Mouse (Mus musculus) urinary bladder, postnatal 10 days (tissue): ENCODE data around the gene Pxmp4.
A peak's percentile ranks its signal among the peaks of the same experiment; 100 is the strongest.

Experiments
- DNase-seq: peaks from one replicate; pipeline ENCODE4 v3.0.0; 2022; ENCODE audit warnings: low spot score

Gene Pxmp4

GRCm38 (mm10) chr2:154613118-154614115, 9.9 kb upstream of the Pxmp4 start, which contains the start of the genes Zfp341 and 4930519P11Rik:
Gene Zfp341, plus strand, starts transcription at chr2:154613297.
Gene 4930519P11Rik, minus strand, starts transcription at chr2:154613437.
- peak; percentile 52 for DNase-seq

- no peak for DNase-seq
Measured at GRCm38 (mm10) chr2:154609050-154609767, 5.7 kb upstream of the Pxmp4 start.

- DNase-seq, result no peak
Measured at GRCm38 (mm10) chr2:154606965-154607364, 3.5 kb upstream of the Pxmp4 start.

GRCm38 (mm10) chr2:154604156-154604555, 648 bp upstream of the Pxmp4 start:
- no peak for DNase-seq

GRCm38 (mm10) chr2:154603007-154603637, 386 bp downstream of the Pxmp4 start:
- DNase-seq, result no peak

- no peak for DNase-seq
Measured at GRCm38 (mm10) chr2:154601324-154601723, 2.2 kb downstream of the Pxmp4 start.

- no peak for DNase-seq
Measured at GRCm38 (mm10) chr2:154600586-154600985, 2.9 kb downstream of the Pxmp4 start.

GRCm38 (mm10) chr2:154597399-154597798, 6.1 kb downstream of the Pxmp4 start:
- no peak for DNase-seq

- DNase-seq, result no peak
Measured at GRCm38 (mm10) chr2:154595775-154596174, 7.7 kb downstream of the Pxmp4 start.

- no peak for DNase-seq
Measured at GRCm38 (mm10) chr2:154593025-154593424, 10.5 kb downstream of the Pxmp4 start.

GRCm38 (mm10) chr2:154591239-154591638, 12.3 kb downstream of the Pxmp4 start:
- DNase-seq, result no peak

- DNase-seq, result no peak
Measured at GRCm38 (mm10) chr2:154589051-154589450, 14.5 kb downstream of the Pxmp4 start.

- DNase-seq, result no peak
Measured at GRCm38 (mm10) chr2:154586405-154586804, 17.1 kb downstream of the Pxmp4 start.

GRCm38 (mm10) chr2:154584931-154585601, 18.4 kb downstream of the Pxmp4 start:
- DNase-seq, result no peak

GRCm38 (mm10) chr2:154583906-154584872, 19.3 kb downstream of the Pxmp4 start:
- no peak for DNase-seq

- no peak for DNase-seq
Measured at GRCm38 (mm10) chr2:154581421-154581820, 22.1 kb downstream of the Pxmp4 start.

- DNase-seq, result no peak
Measured at GRCm38 (mm10) chr2:154580586-154580985, 22.9 kb downstream of the Pxmp4 start.

GRCm38 (mm10) chr2:154577744-154578067, 25.8 kb downstream of the Pxmp4 start:
- no peak for DNase-seq

GRCm38 (mm10) chr2:154576876-154577743, 26.4 kb downstream of the Pxmp4 start:
- DNase-seq, result no peak

- no peak for DNase-seq
Measured at GRCm38 (mm10) chr2:154574271-154574670, 29.2 kb downstream of the Pxmp4 start.
